Mouse (Mus musculus) stomach, embryonic 14.5 days (tissue): ENCODE measurements at regions not wholly inside any gene's neighbourhood (a gene's known extent, or its start where the extent isn't known, plus 50 kb on each side); places are given as distances from the start of the nearest gene placed in this dataset.

ENCODE experiments used
- ATAC-seq: fragments of 200-750 bp; cut with Nextera tagmentation; 2 replicates; pipeline ENCODE4 v1.8.0; 2017; ENCODE audit warnings: low read depth, moderate TSS enrichment; ENCODE audit not compliant: insufficient number of reproducible peaks, insufficient read depth, low FRiP score
- H3K27ac ChIP-seq: fragments of 300-500 bp; sonication (generic); 2 replicates; pipeline ENCODE4 v1.5.1; 2014; ENCODE audit warnings: mild to moderate bottlenecking, low read length, moderate library complexity, mixed read lengths
- H3K27me3 ChIP-seq: fragments of 300-500 bp; sonication (generic); 2 replicates; pipeline ENCODE4 v1.6.1; 2014; ENCODE audit warnings: low read length, control low read depth, mixed read lengths; ENCODE audit not compliant: control insufficient read depth, insufficient read depth
- H3K36me3 ChIP-seq: fragments of 300-500 bp; sonication (generic); 2 replicates; pipeline ENCODE4 v1.6.1; 2014; ENCODE audit warnings: mild to moderate bottlenecking, control low read depth, low read length, moderate library complexity, mixed read lengths; ENCODE audit not compliant: control insufficient read depth, insufficient read depth
- H3K4me1 ChIP-seq: fragments of 300-500 bp; sonication (generic); 2 replicates; pipeline ENCODE4 v1.6.1; 2014; ENCODE audit warnings: low read length, control low read depth, mixed read lengths; ENCODE audit not compliant: control insufficient read depth, insufficient read depth
- H3K4me2 ChIP-seq: fragments of 300-500 bp; sonication (generic); replicated peaks from 2 replicates; pipeline ENCODE4 v1.6.1; 2014; ENCODE audit warnings: low read depth, low read length, control low read depth
- H3K4me3 ChIP-seq: fragments of 300-500 bp; sonication (generic); 2 replicates; pipeline ENCODE4 v1.5.1; 2014; ENCODE audit warnings: low read depth, low read length, control low read depth
- H3K9ac ChIP-seq: fragments of 300-500 bp; sonication (generic); replicated peaks from 2 replicates; pipeline ENCODE4 v1.6.1; 2014; ENCODE audit warnings: low read depth, mild to moderate bottlenecking, control low read depth, low read length, moderate library complexity, mixed read lengths
- H3K9me3 ChIP-seq: fragments of 300-500 bp; sonication (generic); 2 replicates; pipeline ENCODE4 v1.6.1; 2016; ENCODE audit warnings: low read depth, low read length, control low read depth; ENCODE audit not compliant: control insufficient read depth
- WGBS: fragments of 180-500 bp; shearing (Covaris S2); extraction: QIAGEN DNeasy Blood & Tissue Kit; methylation state at CpG from one replicate; pipeline ENCODE4 v1.1.7; 2014; 5-methylcytosine and 5-hydroxymethylcytosine counted together

GRCm38 (mm10) chr14:113566885-113567284 lies 252.5 kb downstream of the Tpm3-rs7 start:
- Histone ChIP-seq H3K4me2 (no peak overlapping the region), H3K4me3 (no peak overlapping the region), H3K4me1 (no peaks in the 10 kb centered on the region), H3K36me3 (no peaks in the 10 kb centered on the region), H3K9ac (no peak overlapping the region), H3K27me3 (no peaks in the 10 kb centered on the region), H3K27ac (no peak overlapping the region), H3K9me3 (no peaks in the 10 kb centered on the region)
- WGBS = 91% methylated on average over 1 of the region's 1 CpGs
- ATAC-seq = no peak

GRCm38 (mm10) chr14:113590811-113591210 lies 276.4 kb downstream of the Tpm3-rs7 start:
- H3K9ac ChIP-seq = no peak overlapping the region
- peak; percentile 72; the same call in 1 of the 2 replicates for ATAC-seq
- no peak overlapping the region for H3K27ac ChIP-seq
- no peaks in the 10 kb centered on the region for H3K36me3 ChIP-seq
- H3K9me3 ChIP-seq = no peaks in the 10 kb centered on the region
- 58% methylated on average over 5 of the region's 5 CpGs for WGBS
- no peaks in the 10 kb centered on the region for H3K27me3 ChIP-seq
- H3K4me1 ChIP-seq = no peaks in the 10 kb centered on the region
- no peak overlapping the region for H3K4me3 ChIP-seq
- H3K4me2 ChIP-seq = no peak overlapping the region

GRCm38 (mm10) chr14:113627115-113627514 lies 312.7 kb downstream of the Tpm3-rs7 start:
- Histone ChIP-seq H3K9ac (no peak overlapping the region), H3K4me1 (no peaks in the 10 kb centered on the region), H3K27me3 (no peaks in the 10 kb centered on the region), H3K4me2 (no peak overlapping the region), H3K27ac (no peak overlapping the region), H3K4me3 (no peak overlapping the region), H3K36me3 (no peaks in the 10 kb centered on the region), H3K9me3 (no peaks in the 10 kb centered on the region)
- ATAC-seq = no peak
- WGBS = 80% methylated on average over 2 of the region's 2 CpGs

GRCm38 (mm10) chr14:113651296-113651695 lies 336.9 kb downstream of the Tpm3-rs7 start:
- H3K9ac ChIP-seq = no peak overlapping the region
- H3K9me3 ChIP-seq = no peaks in the 10 kb centered on the region
- no peak overlapping the region for H3K4me2 ChIP-seq
- 48% methylated on average over 5 of the region's 5 CpGs for WGBS
- H3K4me1 ChIP-seq = no peaks in the 10 kb centered on the region
- H3K27me3 ChIP-seq = no peaks in the 10 kb centered on the region
- H3K4me3 ChIP-seq = no peak overlapping the region
- no peak for ATAC-seq
- no peaks in the 10 kb centered on the region for H3K36me3 ChIP-seq
- H3K27ac ChIP-seq = no peak overlapping the region

GRCm38 (mm10) chr14:113656864-113657263 lies 342.5 kb downstream of the Tpm3-rs7 start:
- Histone ChIP-seq H3K27me3 (no peaks in the 10 kb centered on the region), H3K4me3 (no peak overlapping the region), H3K27ac (no peak overlapping the region), H3K9ac (no peak overlapping the region), H3K36me3 (no peaks in the 10 kb centered on the region), H3K9me3 (no peaks in the 10 kb centered on the region), H3K4me2 (no peak overlapping the region), H3K4me1 (no peaks in the 10 kb centered on the region)
- ATAC-seq = no peak
- WGBS = 60% methylated on average over 1 of the region's 1 CpGs

GRCm38 (mm10) chr14:113668660-113669059 lies 354.3 kb downstream of the Tpm3-rs7 start:
- WGBS = 89% methylated on average over 1 of the region's 1 CpGs
- ATAC-seq = no peak
- Histone ChIP-seq H3K9ac (no peak overlapping the region), H3K9me3 (no peaks in the 10 kb centered on the region), H3K36me3 (no peaks in the 10 kb centered on the region), H3K4me3 (no peak overlapping the region), H3K4me1 (no peaks in the 10 kb centered on the region), H3K27ac (no peak overlapping the region), H3K4me2 (no peak overlapping the region), H3K27me3 (no peaks in the 10 kb centered on the region)

GRCm38 (mm10) chr14:113669386-113669785 lies 355.0 kb downstream of the Tpm3-rs7 start:
- Histone ChIP-seq H3K27ac (no peak overlapping the region), H3K4me3 (no peak overlapping the region), H3K9ac (no peak overlapping the region), H3K4me2 (no peak overlapping the region), H3K9me3 (no peaks in the 10 kb centered on the region), H3K36me3 (no peaks in the 10 kb centered on the region), H3K27me3 (no peaks in the 10 kb centered on the region), H3K4me1 (no peaks in the 10 kb centered on the region)
- no peak for ATAC-seq
- 88% methylated on average over 2 of the region's 2 CpGs for WGBS

- H3K9ac ChIP-seq = no peak overlapping the region
- H3K9me3 ChIP-seq = no peaks in the 10 kb centered on the region
- WGBS = 63% methylated on average over 2 of the region's 2 CpGs
- no peak for ATAC-seq
- no peak overlapping the region for H3K4me3 ChIP-seq
- no peaks in the 10 kb centered on the region for H3K27me3 ChIP-seq
- H3K4me2 ChIP-seq = no peak overlapping the region
- H3K27ac ChIP-seq = no peak overlapping the region
- H3K4me1 ChIP-seq = no peaks in the 10 kb centered on the region
- H3K36me3 ChIP-seq = no peaks in the 10 kb centered on the region
Measured at GRCm38 (mm10) chr14:113710953-113711352, 396.5 kb downstream of the Tpm3-rs7 start.
